27 mouse cellular contexts compared by ENCODE assay signal in the genomic region with DNA sequence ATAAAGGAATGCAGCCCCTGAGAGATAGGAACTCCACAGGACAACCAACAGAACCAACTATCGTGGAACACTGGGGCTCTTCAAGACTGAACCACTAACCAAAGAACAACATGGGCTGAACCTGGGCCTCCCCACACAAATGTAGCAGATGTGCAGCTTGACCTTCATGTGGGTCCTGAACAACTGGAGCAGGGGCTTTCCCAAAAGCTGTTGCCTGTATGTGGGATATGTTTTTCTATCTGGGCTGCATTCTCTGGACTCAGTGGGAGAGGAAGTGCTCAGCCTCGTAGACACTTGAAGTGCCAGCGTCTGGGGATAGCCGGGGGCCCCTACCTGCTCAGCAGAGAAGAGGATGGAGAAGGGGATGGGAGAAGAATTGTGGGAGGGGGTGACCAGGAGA.
"Had no signal": no experiment of that assay in that cellular context is flagged by ENCODE, and none has a peak within 500 bp of the region (broad histone marks: within the 10 kb centered on the region; RNA-seq: fewer than 3 reads in every experiment).

No protein-coding gene starts in this region.

- H3K4me2 ChIP-seq: embryonic facial prominence, embryonic 12.5 days; embryonic facial prominence, embryonic 13.5 days; embryonic facial prominence, embryonic 15.5 days; forebrain, embryonic 12.5 days; forebrain, embryonic 13.5 days; forebrain, embryonic 15.5 days had no signal

- H3K36me3 ChIP-seq: embryonic facial prominence, embryonic 10.5 days; embryonic facial prominence, embryonic 12.5 days; embryonic facial prominence, embryonic 13.5 days; embryonic facial prominence, embryonic 15.5 days; forebrain, embryonic 10.5 days; forebrain, embryonic 12.5 days; forebrain, embryonic 15.5 days had no signal

- DNase-seq: cerebellum, adult 2 months; cerebellum, adult 8-10 months; cerebellum, adult 9-10 months; cerebellum, adult 9-11 months; cerebellum, postnatal 10 days; cerebellum, postnatal 14 days; cerebellum, postnatal 25 days; cerebellum, postnatal 36 days; embryo, embryonic 11 days; forebrain, postnatal 0 days; gastrocnemius, postnatal 10 days; gastrocnemius, postnatal 14 days; gastrocnemius, postnatal 25 days; gastrocnemius, postnatal 36 days; heart, adult 18-20 months; heart, adult 2 months had no signal

- H3K27ac ChIP-seq: embryonic facial prominence, embryonic 10.5 days; embryonic facial prominence, embryonic 12.5 days; embryonic facial prominence, embryonic 13.5 days; embryonic facial prominence, embryonic 15.5 days; forebrain, embryonic 10.5 days; forebrain, embryonic 12.5 days; forebrain, embryonic 13.5 days; forebrain, embryonic 15.5 days; heart, adult 2 months had no signal

- H3K27me3 ChIP-seq: embryonic facial prominence, embryonic 12.5 days; embryonic facial prominence, embryonic 13.5 days; embryonic facial prominence, embryonic 15.5 days; forebrain, embryonic 12.5 days; forebrain, embryonic 13.5 days; forebrain, embryonic 15.5 days had no signal

- H3K4me3 ChIP-seq: embryonic facial prominence, embryonic 10.5 days; embryonic facial prominence, embryonic 12.5 days; embryonic facial prominence, embryonic 13.5 days; embryonic facial prominence, embryonic 15.5 days; erythroblast, embryonic 14.5 days; forebrain, embryonic 10.5 days; forebrain, embryonic 12.5 days; forebrain, embryonic 13.5 days; forebrain, embryonic 15.5 days; heart, adult 2 months had no signal

- H3K9me3 ChIP-seq: embryonic facial prominence, embryonic 10.5 days; embryonic facial prominence, embryonic 12.5 days; embryonic facial prominence, embryonic 13.5 days; embryonic facial prominence, embryonic 15.5 days; forebrain, embryonic 10.5 days; forebrain, embryonic 12.5 days; forebrain, embryonic 13.5 days; forebrain, embryonic 15.5 days had no signal

- H3K9ac ChIP-seq: embryonic facial prominence, embryonic 12.5 days; embryonic facial prominence, embryonic 13.5 days; embryonic facial prominence, embryonic 15.5 days; forebrain, embryonic 12.5 days; forebrain, embryonic 13.5 days; forebrain, embryonic 15.5 days; forebrain, postnatal 0 days had no signal

- H3K4me1 ChIP-seq: embryonic facial prominence, embryonic 10.5 days; embryonic facial prominence, embryonic 12.5 days; embryonic facial prominence, embryonic 13.5 days; embryonic facial prominence, embryonic 15.5 days; forebrain, embryonic 10.5 days; forebrain, embryonic 12.5 days; forebrain, embryonic 13.5 days; forebrain, embryonic 15.5 days had no signal

- ATAC-seq: forebrain, embryonic 13.5 days; forebrain, embryonic 14.5 days; forebrain, embryonic 15.5 days; forebrain, embryonic 16.5 days; forebrain, postnatal 0 days had no signal
